25 mouse cellular contexts compared by ENCODE assay signal in genomic region chr8:117133702-117134101, GRCm38 (mm10). TPM values are rescaled to one million over a fixed set of nuclear protein-coding genes. Genes with fewer than 3 reads are reported as not detected.
"Had no signal": no experiment of that assay in that cellular context is flagged by ENCODE, and none has a peak within 500 bp of the region (broad histone marks: within the 10 kb centered on the region; RNA-seq: fewer than 3 reads in every experiment).

No protein-coding gene starts in this region.

- H3K27ac ChIP-seq: layer of hippocampus, adult 2 months; limb, embryonic 10.5 days; limb, embryonic 13.5 days; liver, embryonic 13.5 days; stomach, embryonic 15.5 days had no signal

- H3K9me3 ChIP-seq: limb, embryonic 10.5 days; limb, embryonic 13.5 days; liver, embryonic 13.5 days; stomach, embryonic 15.5 days had no signal

- H3K36me3 ChIP-seq: limb, embryonic 10.5 days; limb, embryonic 13.5 days; stomach, embryonic 15.5 days had no signal

- H3K4me1 ChIP-seq: limb, embryonic 10.5 days; limb, embryonic 13.5 days had no signal

- H3K4me2 ChIP-seq: limb, embryonic 13.5 days; liver, embryonic 13.5 days; midbrain, embryonic 11.5 days; stomach, embryonic 15.5 days had no signal

- H3K27me3 ChIP-seq: limb, embryonic 13.5 days; liver, embryonic 13.5 days; stomach, embryonic 15.5 days had no signal

- H3K4me3 ChIP-seq: layer of hippocampus, adult 2 months; limb, embryonic 10.5 days; limb, embryonic 13.5 days; liver, embryonic 13.5 days; stomach, embryonic 15.5 days had no signal

- H3K9ac ChIP-seq: limb, embryonic 13.5 days; liver, embryonic 13.5 days; stomach, embryonic 15.5 days had no signal

- DNase-seq: kidney, adult 18-20 months; kidney, adult 9 months; kidney, postnatal 14 days; kidney, postnatal 4 days; layer of hippocampus, adult 9-11 months; liver; liver, embryonic 13.5 days; lung, adult 2 months; midbrain, embryonic 14.5 days; right cerebral cortex, adult 18-20 months; right cerebral cortex, postnatal 25 days; spleen, adult 18-20 months; thymus, postnatal 25 days had no signal

RNA-seq across cellular contexts. Expression of gene Bco1, which starts 38.0 kb away (rescaled TPM):
- total RNA-seq: layer of hippocampus, adult 2 months; layer of hippocampus, postnatal 25 days; left cerebral cortex, adult 18-20 months; left cerebral cortex, postnatal 25 days had no signal
- polyA plus RNA-seq: limb, embryonic 10.5 days; midbrain, embryonic 14.5 days had no signal

RNA-seq across cellular contexts. Expression of gene Pkd1l2, which starts 51.5 kb away (rescaled TPM):
- total RNA-seq: megakaryocyte-erythroid progenitor cell, adult 5-6 weeks had no signal
- polyA plus RNA-seq: limb, embryonic 10.5 days; limb, embryonic 13.5 days; liver, embryonic 16.5 days; lung, embryonic 16.5 days; midbrain, embryonic 11.5 days; neural tube, embryonic 11.5 days had no signal
